Mouse (Mus musculus): ENCODE measurements around the gene Otof.

Gene Otof

GRCm38 (mm10) chr5:30341601-30342365 lies 119.9 kb downstream of the Otof start:
- DNase-seq (ENCODE audit: low read depth, low spot score): no peak

DNA sequence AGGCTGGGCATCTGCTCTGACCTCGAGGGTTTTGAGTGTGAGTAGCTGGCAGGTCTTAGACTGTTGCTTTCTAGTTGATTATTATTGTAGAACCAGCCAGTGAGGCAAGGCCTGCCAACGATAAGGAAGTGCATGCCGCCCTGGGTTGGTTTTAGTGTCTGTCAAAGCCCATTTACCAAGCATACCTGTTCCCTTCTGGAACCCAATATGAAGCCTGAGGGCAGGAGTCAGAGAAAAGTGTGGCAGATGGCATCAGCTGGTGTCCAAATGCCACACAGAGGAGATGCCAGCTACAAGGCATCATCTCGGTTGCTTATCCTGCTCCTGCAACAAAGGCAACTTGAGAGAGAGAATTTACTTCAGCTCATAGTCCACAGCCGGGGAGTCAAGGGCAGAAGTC lies 120.9 kb downstream of the Otof start:
- DNase-seq (ENCODE audit: low read depth, low spot score): no peak
